Mouse (Mus musculus): Measurements from ENCODE around the gene Tenm3. TPM values are rescaled to one million over a fixed set of nuclear protein-coding genes. Genes with fewer than 3 reads are reported as not detected.

The Tenm3 gene
- polyA plus RNA-seq, 1 experiment from 2014 or later, result 2.6 TPM

GRCm38 (mm10) chr8:48655381-48656043 is 188.2 kb downstream of the Tenm3 start:
- WGBS (ENCODE audit: insufficient replicate concordance), result 54% methylated on average over 15 of the region's 15 CpGs

DNA sequence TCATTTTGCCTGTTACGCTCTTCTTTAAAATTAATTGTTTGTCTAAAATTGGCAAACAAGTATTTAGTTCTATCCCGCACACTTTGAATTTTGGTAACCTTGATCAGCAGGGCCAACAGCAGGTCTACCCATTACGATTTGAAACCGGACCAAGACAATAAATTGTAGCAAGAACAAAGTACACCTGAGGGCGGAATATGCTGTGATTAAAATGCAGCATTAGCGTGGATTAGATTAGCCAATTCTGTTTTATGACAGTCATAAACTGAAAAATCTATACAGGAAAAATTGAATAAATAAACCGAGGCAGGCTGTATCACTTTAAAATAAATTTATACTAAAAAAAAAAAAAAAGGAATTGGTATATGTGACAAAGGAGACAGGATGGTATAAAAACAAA is 193.9 kb downstream of the Tenm3 start:
- H3K4me1 ChIP-seq (replicated peaks), result no peaks in the 10 kb centered on the region
- no peaks in the 10 kb centered on the region for H3K36me3 ChIP-seq
- H3K4me2 ChIP-seq, result no peak overlapping the region
- no peak overlapping the region for H3K9ac ChIP-seq
- 70% methylated on average over 7 of the region's 7 CpGs for WGBS (ENCODE audit: insufficient replicate concordance)
- no peak overlapping the region for H3K27ac ChIP-seq
- no peaks in the 10 kb centered on the region for H3K9me3 ChIP-seq (replicated peaks)
- ATAC-seq (ENCODE audit: low read depth), result no peak
- H3K27me3 ChIP-seq, result no peaks in the 10 kb centered on the region
- no peak for DNase-seq
- H3K4me3 ChIP-seq (replicated peaks), result no peak overlapping the region

More at GRCm38 (mm10) chr8:48655381-48656043, 188.2 kb downstream of the Tenm3 start:
- H3K4me2 ChIP-seq, result no peak overlapping the region
- H3K4me1 ChIP-seq (replicated peaks), result no peaks in the 10 kb centered on the region
- H3K4me3 ChIP-seq (replicated peaks), result no peak overlapping the region
- H3K9ac ChIP-seq, result no peak overlapping the region
- H3K9me3 ChIP-seq (replicated peaks), result no peaks in the 10 kb centered on the region
- H3K36me3 ChIP-seq, result no peaks in the 10 kb centered on the region
- no peak for DNase-seq
- H3K27me3 ChIP-seq, result no peaks in the 10 kb centered on the region
- no peak overlapping the region for H3K27ac ChIP-seq
- ATAC-seq (ENCODE audit: low read depth), result no peak

- Histone ChIP-seq H3K4me3 (replicated peaks) (no peak overlapping the region), H3K9ac (no peak overlapping the region), H3K9me3 (replicated peaks) (no peaks in the 10 kb centered on the region), H3K27ac (no peak overlapping the region), H3K4me1 (replicated peaks) (no peaks in the 10 kb centered on the region), H3K36me3 (no peaks in the 10 kb centered on the region), H3K27me3 (no peaks in the 10 kb centered on the region), H3K4me2 (no peak overlapping the region)
- 67% methylated on average over 7 of the region's 7 CpGs for WGBS (ENCODE audit: insufficient replicate concordance)
- DNase-seq (no peak), ATAC-seq (ENCODE audit: low read depth) (no peak)
These were observed 194.3 kb downstream of the Tenm3 start for GRCm38 (mm10) chr8:48649415-48649814.

- no peak overlapping the region for H3K4me2 ChIP-seq
- no peaks in the 10 kb centered on the region for H3K27me3 ChIP-seq
- H3K4me1 ChIP-seq (replicated peaks), result no peaks in the 10 kb centered on the region
- no peaks in the 10 kb centered on the region for H3K36me3 ChIP-seq
- 62% methylated on average over 18 of the region's 18 CpGs for WGBS (ENCODE audit: insufficient replicate concordance)
- ATAC-seq (ENCODE audit: low read depth), result no peak
- H3K27ac ChIP-seq, result no peak overlapping the region
- H3K4me3 ChIP-seq (replicated peaks), result no peak overlapping the region
- H3K9me3 ChIP-seq (replicated peaks), result no peaks in the 10 kb centered on the region
- no peak overlapping the region for H3K9ac ChIP-seq
- DNase-seq, result no peak
These were observed 197.6 kb downstream of the Tenm3 start for GRCm38 (mm10) chr8:48646110-48646509.

- Histone ChIP-seq H3K9ac (no peak overlapping the region), H3K27ac (no peak overlapping the region), H3K4me2 (no peak overlapping the region), H3K4me1 (replicated peaks) (no peaks in the 10 kb centered on the region), H3K36me3 (no peaks in the 10 kb centered on the region), H3K9me3 (replicated peaks) (no peaks in the 10 kb centered on the region), H3K27me3 (no peaks in the 10 kb centered on the region), H3K4me3 (replicated peaks) (no peak overlapping the region)
- WGBS (ENCODE audit: insufficient replicate concordance), result 60% methylated on average over 4 of the region's 4 CpGs
- no peak for DNase-seq
- ATAC-seq (ENCODE audit: low read depth), result no peak
These were observed 205.6 kb downstream of the Tenm3 start for GRCm38 (mm10) chr8:48638129-48638528.

DNA sequence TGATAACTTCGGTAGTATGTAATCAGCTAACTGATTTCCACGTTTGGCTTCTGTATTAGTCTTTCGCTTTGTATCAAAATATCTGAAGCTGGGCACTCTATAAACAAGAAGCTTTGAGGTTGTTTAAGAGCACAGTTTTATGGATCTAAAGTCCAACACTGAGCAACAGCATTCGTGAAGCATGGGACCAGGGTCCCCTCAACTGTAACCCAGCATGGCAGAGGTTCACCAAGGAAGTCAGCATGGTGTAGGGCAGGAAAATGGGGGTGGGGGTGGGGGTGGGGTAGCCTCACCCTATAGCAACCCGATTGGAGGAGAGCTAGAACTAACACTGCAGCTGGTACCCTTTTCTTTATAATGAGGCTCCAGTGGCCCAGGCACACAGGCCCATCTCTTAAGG is 206.8 kb downstream of the Tenm3 start:
- Histone ChIP-seq H3K9ac (no peak overlapping the region), H3K4me2 (no peak overlapping the region), H3K27me3 (no peaks in the 10 kb centered on the region), H3K9me3 (replicated peaks) (no peaks in the 10 kb centered on the region), H3K27ac (no peak overlapping the region), H3K36me3 (no peaks in the 10 kb centered on the region), H3K4me1 (replicated peaks) (no peaks in the 10 kb centered on the region), H3K4me3 (replicated peaks) (no peak overlapping the region)
- ATAC-seq (ENCODE audit: low read depth), result no peak
- 58% methylated on average over 5 of the region's 5 CpGs for WGBS (ENCODE audit: insufficient replicate concordance)
- no peak for DNase-seq

GRCm38 (mm10) chr8:48635815-48636214 is 207.9 kb downstream of the Tenm3 start:
- Histone ChIP-seq H3K9me3 (replicated peaks) (no peaks in the 10 kb centered on the region), H3K4me1 (replicated peaks) (no peaks in the 10 kb centered on the region), H3K9ac (no peak overlapping the region), H3K27ac (no peak overlapping the region), H3K4me3 (replicated peaks) (no peak overlapping the region), H3K36me3 (no peaks in the 10 kb centered on the region), H3K27me3 (no peaks in the 10 kb centered on the region), H3K4me2 (no peak overlapping the region)
- no peak for DNase-seq
- 59% methylated on average over 4 of the region's 4 CpGs for WGBS (ENCODE audit: insufficient replicate concordance)
- no peak for ATAC-seq (ENCODE audit: low read depth)

DNA sequence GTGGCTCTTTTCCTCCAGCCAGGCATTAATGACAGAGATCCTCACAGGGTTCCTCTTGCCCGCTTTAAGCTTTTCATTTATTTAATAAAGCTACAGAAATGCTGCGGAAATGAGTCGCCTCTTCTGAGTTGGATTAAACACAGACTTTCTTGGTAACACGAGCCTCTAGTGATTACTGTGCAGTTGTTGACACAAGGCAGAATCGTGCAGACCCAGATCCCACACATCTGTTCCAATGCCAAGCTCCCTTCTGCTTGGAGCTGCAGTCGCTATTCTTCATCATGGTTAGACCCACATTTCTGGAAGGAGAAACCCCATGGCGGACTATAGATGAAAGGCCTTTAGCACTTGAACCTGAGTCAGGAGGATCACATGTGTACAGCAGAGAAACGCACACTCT is 210.3 kb downstream of the Tenm3 start:
- H3K36me3 ChIP-seq, result no peaks in the 10 kb centered on the region
- no peak for ATAC-seq (ENCODE audit: low read depth)
- H3K4me3 ChIP-seq (replicated peaks), result no peak overlapping the region
- H3K4me1 ChIP-seq (replicated peaks), result no peaks in the 10 kb centered on the region
- H3K27ac ChIP-seq, result no peak overlapping the region
- no peak overlapping the region for H3K4me2 ChIP-seq
- 67% methylated on average over 8 of the region's 8 CpGs for WGBS (ENCODE audit: insufficient replicate concordance)
- no peaks in the 10 kb centered on the region for H3K27me3 ChIP-seq
- H3K9ac ChIP-seq, result no peak overlapping the region
- DNase-seq, result no peak
- H3K9me3 ChIP-seq (replicated peaks), result no peaks in the 10 kb centered on the region

DNA sequence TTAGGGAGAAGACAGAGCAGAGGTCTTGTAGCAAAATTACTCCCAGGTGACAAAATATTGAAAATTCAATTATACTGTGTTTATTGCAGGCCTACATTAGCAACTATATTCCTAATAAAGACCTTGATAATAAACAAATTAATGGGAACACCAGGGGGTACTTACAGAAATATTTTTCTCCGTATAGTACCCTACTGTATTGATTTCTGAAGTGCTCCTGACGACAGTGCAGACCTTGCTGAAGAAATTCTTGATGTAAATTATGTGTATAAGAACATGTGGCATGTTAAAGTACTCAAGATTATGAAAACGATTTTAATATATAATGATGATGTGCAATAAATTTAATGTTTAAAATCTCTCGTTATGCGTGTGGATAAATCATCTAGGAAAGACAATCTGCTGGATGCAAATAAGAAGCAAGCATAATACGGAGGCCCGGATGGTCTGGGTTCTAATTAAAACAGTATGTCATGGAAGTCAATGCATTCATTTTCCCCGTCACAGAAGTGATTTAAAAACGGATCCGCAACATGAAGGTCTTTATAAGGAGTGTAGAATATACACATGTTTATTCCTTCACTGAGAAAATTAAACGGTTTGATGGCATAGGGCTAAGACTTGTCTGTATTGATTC is 221.1 kb downstream of the Tenm3 start:
- ATAC-seq (ENCODE audit: low read depth), result no peak
- no peaks in the 10 kb centered on the region for H3K27me3 ChIP-seq
- no peak for DNase-seq
- no peaks in the 10 kb centered on the region for H3K36me3 ChIP-seq
- no peak overlapping the region for H3K27ac ChIP-seq
- H3K4me1 ChIP-seq (replicated peaks), result no peaks in the 10 kb centered on the region
- WGBS (ENCODE audit: insufficient replicate concordance), result 73% methylated on average over 11 of the region's 11 CpGs
- H3K4me3 ChIP-seq (replicated peaks), result no peak overlapping the region
- H3K9ac ChIP-seq, result no peak overlapping the region
- no peak overlapping the region for H3K4me2 ChIP-seq
- no peaks in the 10 kb centered on the region for H3K9me3 ChIP-seq (replicated peaks)

DNA sequence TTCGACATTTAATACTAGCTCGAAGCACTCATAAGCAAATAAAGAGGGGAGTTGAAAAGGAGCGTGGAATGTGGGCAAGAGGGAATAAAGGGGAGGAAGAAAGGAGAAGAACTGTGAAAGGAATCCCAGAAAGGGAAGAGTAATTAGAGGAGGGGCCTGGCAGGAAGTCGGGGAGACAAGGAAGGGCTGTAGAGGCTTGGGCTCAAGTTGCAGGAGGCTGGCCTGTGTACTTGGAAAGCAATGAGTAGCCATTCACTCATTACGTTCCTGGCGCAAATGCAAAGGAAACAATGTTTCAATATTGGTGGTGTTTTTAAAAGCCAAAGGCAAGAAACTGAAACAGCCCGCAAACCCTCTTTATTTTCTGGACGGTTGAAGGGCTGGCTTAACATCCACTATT is 228.7 kb downstream of the Tenm3 start:
- Histone ChIP-seq H3K4me3 (replicated peaks) (no peak overlapping the region), H3K4me1 (replicated peaks) (no peaks in the 10 kb centered on the region), H3K27ac (no peak overlapping the region), H3K27me3 (no peaks in the 10 kb centered on the region), H3K4me2 (no peak overlapping the region), H3K9me3 (replicated peaks) (no peaks in the 10 kb centered on the region), H3K9ac (no peak overlapping the region), H3K36me3 (no peaks in the 10 kb centered on the region)
- ATAC-seq (ENCODE audit: low read depth), result no peak
- DNase-seq, result no peak
- WGBS (ENCODE audit: insufficient replicate concordance), result 45% methylated on average over 8 of the region's 8 CpGs

DNA sequence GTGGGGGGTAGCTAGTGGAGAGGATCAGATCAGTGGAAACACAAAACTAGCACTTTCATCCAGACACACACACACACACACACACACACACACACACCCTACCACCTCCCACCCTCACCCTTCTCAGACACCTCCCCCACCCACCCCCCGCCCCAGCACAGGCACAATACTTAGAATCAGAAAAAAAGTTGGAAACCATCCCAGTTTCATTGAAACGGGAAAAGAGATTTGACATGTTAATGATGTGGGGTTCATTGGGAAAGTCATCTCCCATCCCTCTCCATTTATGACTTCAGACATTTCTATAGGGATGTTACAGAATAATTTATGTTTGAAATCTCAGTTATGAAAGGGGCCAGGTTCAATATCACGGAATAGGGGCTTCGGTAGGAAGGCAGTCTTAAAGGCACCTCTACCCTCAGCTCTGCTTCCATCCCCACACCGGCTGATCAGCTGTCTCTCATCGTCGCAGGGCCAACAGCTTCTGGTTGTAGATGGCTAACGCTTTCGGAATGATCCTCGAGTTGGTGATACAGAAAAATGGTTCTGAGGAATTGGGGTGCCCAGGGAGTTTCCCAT is 231.7 kb downstream of the Tenm3 start:
- H3K4me1 ChIP-seq (replicated peaks), result no peaks in the 10 kb centered on the region
- no peak overlapping the region for H3K9ac ChIP-seq
- no peak for ATAC-seq (ENCODE audit: low read depth)
- no peaks in the 10 kb centered on the region for H3K27me3 ChIP-seq
- no peak overlapping the region for H3K27ac ChIP-seq
- H3K4me3 ChIP-seq (replicated peaks), result no peak overlapping the region
- H3K36me3 ChIP-seq, result no peaks in the 10 kb centered on the region
- H3K4me2 ChIP-seq, result no peak overlapping the region
- no peak for DNase-seq
- WGBS (ENCODE audit: insufficient replicate concordance), result 76% methylated on average over 10 of the region's 10 CpGs
- H3K9me3 ChIP-seq (replicated peaks), result no peaks in the 10 kb centered on the region

DNA sequence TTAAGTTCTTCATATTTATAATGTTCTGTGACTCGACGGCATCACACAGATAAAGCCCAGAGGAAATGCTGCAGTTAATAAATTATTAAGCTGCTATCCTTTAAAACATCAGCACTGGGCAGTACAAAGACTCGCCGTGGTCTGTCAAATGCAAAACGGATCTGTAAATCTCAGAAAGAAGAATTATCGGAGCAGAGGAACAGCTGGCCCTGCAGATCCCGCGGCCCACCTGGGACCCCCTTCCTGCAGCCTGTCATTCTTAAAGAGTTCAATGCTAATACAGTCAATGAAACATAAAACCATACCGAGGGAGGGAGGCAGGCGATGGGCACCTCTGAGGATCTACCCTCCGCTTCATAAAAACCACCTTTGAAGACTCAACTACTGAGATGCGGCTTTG is 232.6 kb downstream of the Tenm3 start:
- Histone ChIP-seq H3K9ac (no peak overlapping the region), H3K27ac (no peak overlapping the region), H3K36me3 (no peaks in the 10 kb centered on the region), H3K4me2 (no peak overlapping the region), H3K27me3 (no peaks in the 10 kb centered on the region), H3K9me3 (replicated peaks) (no peaks in the 10 kb centered on the region), H3K4me3 (replicated peaks) (no peak overlapping the region), H3K4me1 (replicated peaks) (no peaks in the 10 kb centered on the region)
- no peak for DNase-seq
- 73% methylated on average over 12 of the region's 12 CpGs for WGBS (ENCODE audit: insufficient replicate concordance)
- no peak for ATAC-seq (ENCODE audit: low read depth)
